Mouse (Mus musculus): Measurements from ENCODE around the gene S100a2. TPM values are rescaled to one million over a fixed set of nuclear protein-coding genes. Genes with fewer than 3 reads are reported as not detected.

Gene S100a2
- polyA plus RNA-seq, 1 experiment from 2014 or later = not detected

Other genes with a start within 250 kb of the S100a2 start
- gene Slc27a3, start 200.3 kb upstream of the S100a2 start, polyA plus RNA-seq (2015; fragmentation: Nextera tagmentation; extraction: Ambion mirVana) = 31.4 and 34.1 TPM in 2 replicates
- gene Ints3, start 156.6 kb upstream of the S100a2 start, polyA plus RNA-seq (2015; fragmentation: Nextera tagmentation; extraction: Ambion mirVana) = 34.3 and 35.0 TPM in 2 replicates
- 2.4 and 2.8 TPM in 2 replicates for gene Npr1, start 124.4 kb upstream of the S100a2 start, polyA plus RNA-seq (2015; fragmentation: Nextera tagmentation; extraction: Ambion mirVana)
- gene Ilf2, start 114.1 kb upstream of the S100a2 start, polyA plus RNA-seq (2015; fragmentation: Nextera tagmentation; extraction: Ambion mirVana) = 231 and 240 TPM in 2 replicates
- 90.1 and 93.1 TPM in 2 replicates for gene Snapin, start 99.2 kb upstream of the S100a2 start, polyA plus RNA-seq (2015; fragmentation: Nextera tagmentation; extraction: Ambion mirVana)
- 173 and 176 TPM in 2 replicates for gene Chtop, start 80.7 kb upstream of the S100a2 start, polyA plus RNA-seq (2015; fragmentation: Nextera tagmentation; extraction: Ambion mirVana)
- 19.9 and 23.6 TPM in 2 replicates for gene S100a1, start 75.9 kb upstream of the S100a2 start, polyA plus RNA-seq (2015; fragmentation: Nextera tagmentation; extraction: Ambion mirVana)
- gene S100a13, start 75.8 kb upstream of the S100a2 start, polyA plus RNA-seq (2015; fragmentation: Nextera tagmentation; extraction: Ambion mirVana) = 11.8 and 13.9 TPM in 2 replicates
- 0.29 TPM in 1 of 2 replicates, not detected in the other for gene S100a14, start 63.4 kb upstream of the S100a2 start, polyA plus RNA-seq (2015; fragmentation: Nextera tagmentation; extraction: Ambion mirVana)
- 41.8 and 44.3 TPM in 2 replicates for gene S100a16, start 53.0 kb upstream of the S100a2 start, polyA plus RNA-seq (2015; fragmentation: Nextera tagmentation; extraction: Ambion mirVana)
- gene S100a3, start 29.7 kb upstream of the S100a2 start, polyA plus RNA-seq (2015; fragmentation: Nextera tagmentation; extraction: Ambion mirVana) = 1.4 and 2.7 TPM in 2 replicates
- not detected in 2 replicates for gene Gm42674, start 11.7 kb downstream of the S100a2 start, polyA plus RNA-seq (2015; fragmentation: Nextera tagmentation; extraction: Ambion mirVana)
- 1.0 and 1.2 TPM in 2 replicates for gene S100a4, start 13.5 kb downstream of the S100a2 start, polyA plus RNA-seq (2015; fragmentation: Nextera tagmentation; extraction: Ambion mirVana)
- gene S100a5, start 18.3 kb downstream of the S100a2 start, polyA plus RNA-seq (2015; fragmentation: Nextera tagmentation; extraction: Ambion mirVana) = not detected in 2 replicates
- gene S100a6, start 22.6 kb downstream of the S100a2 start, polyA plus RNA-seq (2015; fragmentation: Nextera tagmentation; extraction: Ambion mirVana) = 24.1 and 33.1 TPM in 2 replicates
- not detected in 2 replicates for gene S100a7a, start 63.8 kb downstream of the S100a2 start, polyA plus RNA-seq (2015; fragmentation: Nextera tagmentation; extraction: Ambion mirVana)
- 7.4 and 7.5 TPM in 2 replicates for gene S100a8, start 78.7 kb downstream of the S100a2 start, polyA plus RNA-seq (2015; fragmentation: Nextera tagmentation; extraction: Ambion mirVana)
- 3.6 and 4.7 TPM in 2 replicates for gene S100a9, start 105.5 kb downstream of the S100a2 start, polyA plus RNA-seq (2015; fragmentation: Nextera tagmentation; extraction: Ambion mirVana)
- gene Pglyrp4, start 136.7 kb downstream of the S100a2 start, polyA plus RNA-seq (2015; fragmentation: Nextera tagmentation; extraction: Ambion mirVana) = not detected in 2 replicates
- gene Gm5849, start 187.6 kb downstream of the S100a2 start, polyA plus RNA-seq (2015; fragmentation: Nextera tagmentation; extraction: Ambion mirVana) = not detected in 2 replicates

Measured in hindbrain, embryonic 15.5 days (tissue).